In genomic region chr8:83390006-83390701, GRCm38 (mm10) we compare ENCODE assay signal across 8 mouse cellular contexts. TPM values are rescaled to one million over a fixed set of nuclear protein-coding genes. Genes with fewer than 3 reads are reported as not detected.
A peak's percentile ranks its signal among the peaks of the same experiment; 100 is the strongest.
DNase-seq lines count a peak whose midpoint lies in the region; ATAC-seq and TF ChIP-seq lines count a peak whose summit lies in the region.

No protein-coding gene starts in this region.

- TF ChIP-seq POLR2A in bone marrow, adult 2 months (IDR thresholded peaks at IDR 0.05; ENCODE audit: borderline replicate concordance, control insufficient read depth, low read depth, low read length) = no peak

- 10% methylated on average over 14 of the region's 14 CpGs for WGBS in heart, embryonic 15.5 days
- WGBS in bone marrow, adult 2 months = 17% methylated on average over 14 of the region's 14 CpGs
- WGBS in hindbrain, embryonic 13.5 days = 8% methylated on average over 14 of the region's 14 CpGs
- WGBS in midbrain, embryonic 14.5 days = 4% methylated on average over 14 of the region's 14 CpGs

- H3K27me3 ChIP-seq in heart, embryonic 15.5 days = peaks cover 42% of the 10 kb centered on the region
- H3K27me3 ChIP-seq in hindbrain, embryonic 13.5 days = peaks cover 9% of the 10 kb centered on the region
- H3K27me3 ChIP-seq in midbrain, embryonic 14.5 days (ENCODE audit: control insufficient read depth, insufficient read depth, low read length) = no peaks in the 10 kb centered on the region

- H3K9me3 ChIP-seq in heart, embryonic 15.5 days (replicated peaks) = no peaks in the 10 kb centered on the region
- no peaks in the 10 kb centered on the region for H3K9me3 ChIP-seq in hindbrain, embryonic 13.5 days
- H3K9me3 ChIP-seq in midbrain, embryonic 14.5 days (ENCODE audit: control insufficient read depth, low read length) = no peaks in the 10 kb centered on the region

- peak overlapping the region; percentile 70 for H3K4me2 ChIP-seq in heart, embryonic 15.5 days
- peak overlapping the region; percentile 87 for H3K4me2 ChIP-seq in hindbrain, embryonic 13.5 days
- H3K4me2 ChIP-seq in midbrain, embryonic 14.5 days (ENCODE audit: low read length) = peak overlapping the region; percentile 88

- no peaks in the 10 kb centered on the region for H3K36me3 ChIP-seq in heart, embryonic 15.5 days
- peaks cover 4% of the 10 kb centered on the region; the same call in 1 of the 2 replicates for H3K36me3 ChIP-seq in hindbrain, embryonic 13.5 days
- no peaks in the 10 kb centered on the region for H3K36me3 ChIP-seq in midbrain, embryonic 14.5 days (ENCODE audit: control insufficient read depth, insufficient read depth, low read length)

- no peak for ATAC-seq in heart, embryonic 15.5 days (replicated peaks; ENCODE audit: insufficient number of reproducible peaks, insufficient read depth, low FRiP score, low read depth)
- ATAC-seq in hindbrain, embryonic 13.5 days (ENCODE audit: low FRiP score) = peak; percentile 76
- ATAC-seq in midbrain, embryonic 14.5 days (ENCODE audit: low FRiP score, low TSS enrichment) = peak; percentile 58; the same call in 1 of the 2 replicates

- TF ChIP-seq CTCF in bone marrow, adult 2 months (IDR thresholded peaks at IDR 0.05; ENCODE audit: control insufficient read depth, insufficient read depth, low read length) = no peak

- no peak overlapping the region for H3K27ac ChIP-seq in heart, embryonic 15.5 days
- no peak overlapping the region for H3K27ac ChIP-seq in bone marrow, adult 2 months (ENCODE audit: control insufficient read depth, insufficient read depth, low read depth, low read length, poor library complexity)
- no peak overlapping the region for H3K27ac ChIP-seq in hindbrain, embryonic 13.5 days
- H3K27ac ChIP-seq in midbrain, embryonic 14.5 days (replicated peaks; ENCODE audit: low read depth, low read length) = no peak overlapping the region

- H3K9ac ChIP-seq in heart, embryonic 15.5 days = peak overlapping the region; percentile 28; the same call in 1 of the 2 replicates
- peak overlapping the region; percentile 88 for H3K9ac ChIP-seq in hindbrain, embryonic 13.5 days
- H3K9ac ChIP-seq in midbrain, embryonic 14.5 days (replicated peaks; ENCODE audit: low read length) = peak overlapping the region; percentile 68

- H3K4me3 ChIP-seq in heart, embryonic 15.5 days = peak overlapping the region; percentile 42
- H3K4me3 ChIP-seq in bone marrow, adult 2 months (replicated peaks; ENCODE audit: control insufficient read depth, low read depth, low read length) = peak overlapping the region; percentile 25
- peak overlapping the region; percentile 79 for H3K4me3 ChIP-seq in hindbrain, embryonic 13.5 days
- H3K4me3 ChIP-seq in midbrain, embryonic 14.5 days (replicated peaks; ENCODE audit: low read depth, low read length) = peak overlapping the region; percentile 60

- peaks cover 7% of the 10 kb centered on the region for H3K4me1 ChIP-seq in heart, embryonic 15.5 days (replicated peaks)
- no peaks in the 10 kb centered on the region for H3K4me1 ChIP-seq in bone marrow, adult 2 months (ENCODE audit: control insufficient read depth, insufficient read depth, low read length)
- peaks cover 6% of the 10 kb centered on the region; the same call in 1 of the 2 replicates for H3K4me1 ChIP-seq in hindbrain, embryonic 13.5 days (replicated peaks)
- peaks cover 6% of the 10 kb centered on the region; the same call in 1 of the 2 replicates for H3K4me1 ChIP-seq in midbrain, embryonic 14.5 days (ENCODE audit: control insufficient read depth, insufficient read depth, low read length)

- DNase-seq in heart, adult 9 months (ENCODE audit: low spot score in 2 of 2) = no peak
- DNase-seq in midbrain, embryonic 14.5 days = no peak
- no peak for DNase-seq in layer of hippocampus, postnatal 14 days (ENCODE audit: low spot score in 2 of 2)
- DNase-seq in urinary bladder, adult 18-20 months (ENCODE audit: low spot score in 2 of 2) = no peak
- no peak for DNase-seq in layer of hippocampus, adult 9-11 months

RNA-seq across cellular contexts. Expression of gene Clgn, which starts 0.5 kb away (rescaled TPM):
- polyA plus RNA-seq in heart, embryonic 15.5 days (2015; fragmentation: Nextera tagmentation; extraction: Ambion mirVana) = 0.04 and 0.10 TPM in 2 replicates
- polyA plus RNA-seq in bone marrow, adult 2 months (2011; ENCODE audit: insufficient read depth, insufficient read length, low replicate concordance, missing spikeins) = 1.1 and 2.6 TPM in 2 replicates
- polyA plus RNA-seq in hindbrain, embryonic 13.5 days (2015; fragmentation: Nextera tagmentation; extraction: Ambion mirVana) = 9.2 and 9.6 TPM in 2 replicates
- 7.7 and 10.2 TPM in 2 replicates for polyA plus RNA-seq in midbrain, embryonic 14.5 days (2014; fragmentation: Nextera tagmentation; extraction: Ambion mirVana)
- total RNA-seq in layer of hippocampus, postnatal 14 days (2021) = 10 to 100 TPM; 10.5 to 10.9 TPM

RNA-seq across cellular contexts. Expression of gene Mgat4d, which starts 41.9 kb away (rescaled TPM):
- polyA plus RNA-seq in heart, embryonic 15.5 days (2015; fragmentation: Nextera tagmentation; extraction: Ambion mirVana) = not detected in 2 replicates
- polyA plus RNA-seq in bone marrow, adult 2 months (2011; ENCODE audit: insufficient read depth, insufficient read length, low replicate concordance, missing spikeins) = not detected in 2 replicates
- polyA plus RNA-seq in hindbrain, embryonic 13.5 days (2015; fragmentation: Nextera tagmentation; extraction: Ambion mirVana) = not detected in 2 replicates
- not detected in 2 replicates for polyA plus RNA-seq in midbrain, embryonic 14.5 days (2014; fragmentation: Nextera tagmentation; extraction: Ambion mirVana)
- not detected for total RNA-seq in layer of hippocampus, postnatal 14 days (2021)

RNA-seq across cellular contexts. Expression of gene Elmod2, which starts 57.9 kb away (rescaled TPM):
- 9.2 and 10.2 TPM in 2 replicates for polyA plus RNA-seq in heart, embryonic 15.5 days (2015; fragmentation: Nextera tagmentation; extraction: Ambion mirVana)
- polyA plus RNA-seq in bone marrow, adult 2 months (2011; ENCODE audit: insufficient read depth, insufficient read length, low replicate concordance, missing spikeins) = 2.9 and 4.3 TPM in 2 replicates
- 23.7 and 25.8 TPM in 2 replicates for polyA plus RNA-seq in hindbrain, embryonic 13.5 days (2015; fragmentation: Nextera tagmentation; extraction: Ambion mirVana)
- polyA plus RNA-seq in midbrain, embryonic 14.5 days (2014; fragmentation: Nextera tagmentation; extraction: Ambion mirVana) = 23.1 and 36.2 TPM in 2 replicates
- 10 to 100 TPM; 12.9 to 16.0 TPM for total RNA-seq in layer of hippocampus, postnatal 14 days (2021)

Comparison
In these comparisons a context has a peak if more than half of its experiments do, and no peak if none do; other contexts are left out.
1. H3K4me3 ChIP-seq: peak in every context shown above with its lines; median percentile 79 in hindbrain, embryonic 13.5 days; 60 in midbrain, embryonic 14.5 days; 42 in heart, embryonic 15.5 days; 25 in bone marrow, adult 2 months.
2. H3K9ac ChIP-seq: peak in every context shown above with its lines; median percentile 88 in hindbrain, embryonic 13.5 days; 68 in midbrain, embryonic 14.5 days; 28 in heart, embryonic 15.5 days.